Mouse (Mus musculus): Measurements from ENCODE around the gene Tbx21.

The Tbx21 gene

GRCm38 (mm10) chr11:97132185-97132584, 17.1 kb upstream of the Tbx21 start:
- no peak for DNase-seq (ENCODE audit: low read depth, low spot score)

- DNase-seq (ENCODE audit: low read depth, low spot score), result no peak
Measured at GRCm38 (mm10) chr11:97131683-97132082, 16.6 kb upstream of the Tbx21 start.

- DNase-seq (ENCODE audit: low read depth, low spot score), result no peak
Measured at GRCm38 (mm10) chr11:97130318-97130717, 15.2 kb upstream of the Tbx21 start.

GRCm38 (mm10) chr11:97128956-97129355, 13.8 kb upstream of the Tbx21 start:
- DNase-seq (ENCODE audit: low read depth, low spot score), result no peak

DNA sequence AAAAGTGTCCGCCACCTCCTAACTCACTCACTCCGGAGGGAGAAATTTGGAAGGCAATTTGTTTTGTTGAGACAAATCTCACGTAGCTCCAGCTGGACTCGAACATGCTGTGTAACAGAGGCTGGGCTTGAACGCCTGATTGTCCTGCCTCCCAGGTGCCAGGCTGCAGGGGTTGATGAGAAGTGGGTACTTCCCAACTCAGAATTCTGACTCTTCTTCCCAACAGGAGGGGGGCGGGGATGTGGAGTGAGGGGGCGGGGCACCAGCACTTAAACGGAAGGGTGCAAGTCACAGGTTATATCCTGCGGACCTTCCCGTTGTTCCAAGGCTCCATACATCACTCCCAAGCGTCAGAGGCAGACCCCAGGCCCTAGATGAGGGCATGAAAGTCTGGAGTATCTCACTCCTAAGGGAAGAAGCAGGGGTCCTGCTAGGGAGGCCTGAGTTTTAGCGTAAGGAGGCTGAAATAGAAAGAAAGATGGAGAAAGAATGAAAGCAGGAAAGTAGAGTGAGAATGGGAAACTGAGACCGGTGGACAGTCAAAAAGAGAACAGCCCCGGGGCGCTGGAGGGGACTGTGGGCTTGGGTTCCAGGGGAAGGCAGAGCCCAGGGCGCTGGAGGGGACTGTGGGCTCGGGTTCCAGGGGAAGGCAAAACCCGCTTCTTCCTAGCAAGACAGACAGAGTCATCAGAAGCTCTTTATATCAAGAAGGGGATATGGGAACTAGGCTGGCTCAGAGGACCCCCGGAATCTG, 12.5 kb upstream of the Tbx21 start:
- no peak for DNase-seq (ENCODE audit: low read depth, low spot score)

DNA sequence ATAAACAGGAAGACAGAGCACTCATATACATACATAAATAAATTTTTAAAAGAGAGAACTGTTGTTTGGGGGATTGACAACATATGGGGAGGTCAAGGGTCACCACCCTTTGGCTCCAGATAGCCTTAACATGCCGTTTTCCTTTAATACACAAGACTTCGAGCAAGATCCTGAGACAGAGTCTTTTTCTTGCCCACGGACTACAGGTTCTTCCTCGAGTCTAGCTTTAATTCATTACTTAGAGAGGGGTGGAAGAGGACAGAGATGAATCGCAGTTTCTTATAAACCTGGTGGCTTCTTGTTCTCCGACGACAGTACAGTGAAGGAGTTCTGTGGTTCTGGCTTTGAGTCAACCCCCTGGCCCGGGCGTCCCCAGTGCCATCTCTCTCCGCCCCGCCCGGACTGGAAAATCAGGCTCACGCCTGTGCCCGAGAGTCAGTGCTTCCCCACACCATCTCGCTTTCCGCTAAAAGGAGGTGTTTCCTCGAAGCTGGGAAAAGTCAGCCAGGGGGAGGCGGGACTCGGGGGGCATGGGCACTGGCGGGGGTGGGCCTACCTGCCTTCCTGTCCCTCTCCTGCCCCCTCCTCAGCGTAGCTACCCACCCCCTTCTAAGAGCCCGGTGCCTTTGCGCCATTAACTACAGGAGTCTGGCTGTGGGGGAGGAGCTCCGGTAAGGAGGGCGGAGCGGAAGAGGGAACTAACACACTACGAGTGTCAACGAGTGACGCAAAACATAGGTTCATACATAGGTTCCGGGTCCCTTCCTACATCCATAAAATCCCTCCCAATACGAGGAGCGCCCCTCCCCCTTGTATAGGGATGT, 11.7 kb upstream of the Tbx21 start:
- DNase-seq (ENCODE audit: low read depth, low spot score), result peak; percentile 91

- no peak for DNase-seq (ENCODE audit: low read depth, low spot score)
Measured at GRCm38 (mm10) chr11:97124266-97125036, 9.3 kb upstream of the Tbx21 start.

DNA sequence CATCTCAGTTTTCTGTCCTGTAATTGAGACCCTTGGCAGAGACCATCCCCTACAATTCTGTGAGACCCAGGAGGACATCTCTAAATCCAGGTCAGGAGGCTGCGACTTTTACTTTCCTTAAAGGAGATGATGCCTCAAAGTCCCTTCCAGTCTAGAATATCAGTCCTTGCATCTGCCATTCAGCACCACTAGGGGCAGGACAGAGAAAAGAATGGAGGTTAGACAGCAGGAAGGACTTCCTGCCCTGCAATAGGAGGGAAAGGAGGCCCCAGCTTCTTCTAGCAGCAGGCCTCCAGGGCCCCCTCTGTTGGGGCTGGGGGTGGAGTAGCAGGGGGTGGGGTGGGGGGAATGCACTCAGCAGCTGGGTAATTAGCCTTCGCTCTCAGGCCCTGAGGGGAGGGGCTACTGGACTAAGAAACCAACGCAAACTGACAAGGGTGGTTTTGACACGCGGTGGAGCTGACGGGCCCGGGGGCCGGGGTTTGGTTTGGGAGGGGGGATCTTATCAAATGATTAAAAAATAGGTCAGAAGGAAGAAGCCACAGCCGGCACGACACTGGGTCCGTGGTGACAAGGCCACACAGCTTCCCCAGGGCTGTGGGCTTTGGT, 8.3 kb upstream of the Tbx21 start:
- peak; percentile 50 for DNase-seq (ENCODE audit: low read depth, low spot score)

DNA sequence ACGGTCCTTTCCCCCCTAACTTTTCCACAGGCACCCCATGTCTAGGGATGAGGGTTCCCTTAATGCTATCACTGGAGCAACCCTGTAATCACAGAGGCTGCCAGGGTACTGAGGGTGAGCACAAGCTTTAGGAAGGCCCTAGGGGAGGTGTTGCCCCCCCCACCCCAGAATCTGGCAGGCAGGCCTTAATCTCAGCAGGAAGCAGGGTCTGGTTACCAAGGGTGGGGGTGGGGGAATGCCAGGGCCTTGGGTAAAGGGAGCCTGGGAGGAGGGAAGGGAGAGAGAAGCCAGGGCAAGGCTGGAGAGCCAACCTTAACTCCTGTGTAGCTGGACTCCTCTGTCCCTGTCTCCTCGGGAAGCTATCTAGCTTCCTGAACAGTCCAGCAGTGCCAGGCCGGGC, 5.5 kb upstream of the Tbx21 start:
- no peak for DNase-seq (ENCODE audit: low read depth, low spot score)

- no peak for DNase-seq (ENCODE audit: low read depth, low spot score)
Measured at GRCm38 (mm10) chr11:97120221-97120620, 5.1 kb upstream of the Tbx21 start.

DNA sequence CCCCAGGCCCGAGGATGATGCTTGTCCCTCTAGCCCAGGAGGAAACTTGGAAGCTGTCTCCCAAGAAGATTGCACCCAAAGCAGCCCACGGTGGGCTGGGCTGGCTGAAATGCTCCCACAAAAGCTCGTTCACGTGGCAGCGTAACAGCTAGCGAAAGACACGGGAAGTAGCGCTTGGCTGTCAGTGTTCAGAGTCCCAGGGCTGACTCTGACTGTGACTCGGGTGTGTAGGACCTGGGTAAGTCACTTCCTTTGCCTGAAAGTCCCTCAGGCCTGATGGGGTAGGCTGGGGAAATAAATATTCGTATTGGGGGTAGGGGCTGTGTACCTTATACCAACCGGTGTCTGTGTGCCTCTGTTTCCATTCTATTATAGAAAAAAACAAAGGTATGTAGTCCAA, 666 bp upstream of the Tbx21 start:
- DNase-seq (ENCODE audit: low read depth, low spot score), result peak; percentile 64

GRCm38 (mm10) chr11:97112519-97113125, 2.5 kb downstream of the Tbx21 start:
- no peak for DNase-seq (ENCODE audit: low read depth, low spot score)

- DNase-seq (ENCODE audit: low read depth, low spot score), result peak; percentile 44
Measured at GRCm38 (mm10) chr11:97108976-97109375, 6.2 kb downstream of the Tbx21 start.

DNA sequence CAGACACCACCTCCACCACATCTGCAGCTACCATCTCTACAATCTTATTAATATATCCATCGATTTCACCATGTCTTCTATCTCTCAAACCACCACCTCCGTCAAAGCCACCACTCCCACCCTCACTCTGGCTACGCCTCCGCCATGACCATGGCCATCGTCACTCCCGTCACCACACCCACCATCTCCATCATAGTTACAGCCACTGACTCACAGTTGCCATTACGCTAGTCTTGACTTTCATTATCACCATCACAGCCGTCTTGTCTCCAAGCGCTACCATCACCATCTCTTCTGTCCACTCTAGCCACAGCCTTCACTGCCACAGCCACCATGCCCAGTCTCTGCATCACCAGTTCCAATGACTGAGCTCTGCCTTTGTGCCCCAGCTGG, 11.0 kb downstream of the Tbx21 start:
- DNase-seq (ENCODE audit: low read depth, low spot score), result peak; percentile 40

GRCm38 (mm10) chr11:97103163-97104090, 11.7 kb downstream of the Tbx21 start:
- no peak for DNase-seq (ENCODE audit: low read depth, low spot score)

- peak; percentile 84 for DNase-seq (ENCODE audit: low read depth, low spot score)
Measured at GRCm38 (mm10) chr11:97101722-97102121, 13.4 kb downstream of the Tbx21 start.

DNA sequence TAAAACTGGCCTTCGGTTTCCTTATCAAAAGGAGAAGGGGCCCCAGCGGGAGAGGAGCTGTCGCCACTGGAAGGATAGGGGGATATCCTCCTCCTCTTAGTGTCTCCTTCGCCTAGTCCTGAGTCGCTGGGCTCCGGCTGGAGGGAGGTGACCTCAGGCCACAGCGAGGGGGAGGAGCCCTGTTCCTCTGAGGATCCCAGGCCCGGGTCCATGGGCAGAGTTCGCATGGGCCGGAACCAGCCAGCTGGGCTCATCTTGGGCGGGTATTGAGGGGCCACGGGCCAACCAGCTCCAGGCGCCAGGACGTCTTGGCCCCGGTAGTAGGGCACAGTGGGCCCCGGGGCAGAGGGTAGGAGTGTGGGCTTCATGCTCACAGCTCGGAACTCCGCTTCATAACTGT, 16.3 kb downstream of the Tbx21 start:
- DNase-seq (ENCODE audit: low read depth, low spot score), result no peak

DNA sequence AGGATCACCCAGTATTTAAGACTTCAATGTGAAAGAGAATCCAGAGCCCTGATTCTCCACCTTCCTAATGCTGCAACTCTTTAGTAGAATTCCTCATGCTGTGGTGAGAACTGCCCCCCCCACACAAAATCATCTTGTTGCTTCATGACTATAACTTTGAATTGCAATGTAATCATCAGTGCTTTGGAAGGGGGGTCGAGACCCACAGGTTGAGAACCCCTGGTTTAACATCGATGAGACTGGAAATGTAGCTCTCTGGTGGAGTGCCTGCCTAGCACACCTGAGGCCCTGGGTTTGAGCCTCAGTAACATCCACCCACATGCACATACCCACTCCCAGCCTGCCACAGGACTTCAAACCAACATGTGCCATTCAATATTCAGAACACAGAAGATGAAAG, 20.5 kb downstream of the Tbx21 start:
- DNase-seq (ENCODE audit: low read depth, low spot score), result no peak

- DNase-seq (ENCODE audit: low read depth, low spot score), result no peak
Measured at GRCm38 (mm10) chr11:97086365-97086764, 28.8 kb downstream of the Tbx21 start.

DNA sequence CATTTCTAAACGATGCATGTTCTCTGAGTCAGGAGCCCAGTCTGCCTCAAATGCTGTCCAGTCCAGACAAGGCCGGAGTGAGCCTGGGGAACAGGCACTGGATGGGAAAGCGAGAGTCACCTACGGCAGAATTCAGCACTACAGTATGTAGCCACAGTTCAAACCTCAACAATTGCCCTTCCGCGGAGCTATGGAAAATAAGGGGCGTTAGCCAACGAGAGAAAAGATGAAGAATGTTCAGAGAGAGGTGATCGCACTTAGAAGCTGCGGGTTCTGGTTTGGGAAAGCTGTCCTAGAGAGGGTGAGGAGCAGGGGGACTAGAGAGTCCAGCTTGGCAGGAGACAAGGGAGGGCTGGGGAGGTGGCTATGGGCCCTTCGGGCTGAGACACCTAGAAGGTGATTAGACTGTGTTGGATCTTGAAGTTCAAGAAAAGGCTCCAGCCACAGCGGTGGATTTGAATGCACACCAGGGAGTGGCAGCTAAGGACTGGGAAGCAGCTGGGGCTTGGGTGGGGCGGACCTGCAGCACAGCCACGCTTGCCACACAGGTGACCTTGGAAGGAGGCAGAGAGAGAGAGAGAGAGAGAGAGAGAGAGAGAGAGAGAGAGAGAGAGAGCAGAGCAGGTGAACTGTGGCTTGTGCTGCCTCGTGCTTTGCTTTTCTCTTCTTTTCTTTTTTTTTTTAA, 30.2 kb downstream of the Tbx21 start:
- DNase-seq (ENCODE audit: low read depth, low spot score), result no peak
